Mouse (Mus musculus) CH12F3 (cell line): ENCODE results near the gene Olfr1133.
"Not testable (repeated sequence)": the region's sequence is repeated elsewhere in the genome, so short reads cannot be mapped to it uniquely, and the experiment has no call there.

Experiments
- in situ Hi-C: fragments of 300-500 bp; cut with MboI; formaldehyde crosslinking; loops from 2 replicates; pipeline ENCODE4 v1.14.3; 2020; ENCODE audit warnings: low sequenced_read_pairs

The Olfr1133 gene

GRCm38 (mm10) chr2:87647274-87647673 is at the start of gene Olfr1133:
Gene Olfr1133, minus strand, starts transcription at chr2:87647374.
- in situ Hi-C loops = no loop called here

- in situ Hi-C loops = no loop called here
These were observed 46.7 kb upstream of the Olfr1133 start, which contains the start of gene Olfr1136 for GRCm38 (mm10) chr2:87693847-87694246. Gene Olfr1136, minus strand, starts transcription at chr2:87693947.

GRCm38 (mm10) chr2:87673564-87673963 is 26.4 kb upstream of the Olfr1133 start, which contains the start of gene Olfr1135:
Gene Olfr1135, minus strand, starts transcription at chr2:87673664.
- in situ Hi-C loops = no loop called here

- in situ Hi-C loops = no loop called here
These were observed 11.2 kb upstream of the Olfr1133 start, which contains the start of gene Olfr1134 for GRCm38 (mm10) chr2:87658360-87658759. Gene Olfr1134, minus strand, starts transcription at chr2:87658460.

GRCm38 (mm10) chr2:87642441-87642840 is 4.7 kb downstream of the Olfr1133 start:
- in situ Hi-C loops = no loop called here

GRCm38 (mm10) chr2:87637435-87637834 is 9.7 kb downstream of the Olfr1133 start, which contains the start of gene Olfr1132:
Gene Olfr1132, minus strand, starts transcription at chr2:87637535.
- in situ Hi-C loops = no loop called here

- in situ Hi-C loops = no loop called here
These were observed 20.4 kb downstream of the Olfr1133 start, which contains the start of gene Olfr1131 for GRCm38 (mm10) chr2:87626804-87627203. Gene Olfr1131, plus strand, starts transcription at chr2:87627104.

GRCm38 (mm10) chr2:87605912-87606311 is 41.3 kb downstream of the Olfr1133 start, which contains the start of gene Olfr1130:
Gene Olfr1130, plus strand, starts transcription at chr2:87606212.
- in situ Hi-C loops = not testable (repeated sequence)
